Mouse (Mus musculus) layer of hippocampus, adult 8-10 months (tissue): Measurements from ENCODE around the gene Xpnpep3. TPM values are rescaled to one million over a fixed set of nuclear protein-coding genes. Genes with fewer than 3 reads are reported as not detected.
"Not testable (repeated sequence)": the region's sequence is repeated elsewhere in the genome, so short reads cannot be mapped to it uniquely, and the experiment has no call there.

Source experiments
- DNase-seq, 2 experiments: peaks; one replicate each; pipeline ENCODE4 v3.0.0; 2022; ENCODE audit warnings: low spot score in 2 of 2
- total RNA-seq, 4 experiments: library from RNA; stranded (reverse); gene quantifications; 2 replicates each; pipeline ENCODE4 v1.2.4; 2022

Xpnpep3 gene
- total RNA-seq, 4 experiments from 2014 or later = 15.5 to 19.3 (median 18.1) TPM

GRCm38 (mm10) chr15:81479446-81480213 lies 79.7 kb downstream of the Xpnpep3 start:
- no peak for DNase-seq

GRCm38 (mm10) chr15:81480284-81480683 lies 80.3 kb downstream of the Xpnpep3 start:
- DNase-seq = not testable (repeated sequence)

DNA sequence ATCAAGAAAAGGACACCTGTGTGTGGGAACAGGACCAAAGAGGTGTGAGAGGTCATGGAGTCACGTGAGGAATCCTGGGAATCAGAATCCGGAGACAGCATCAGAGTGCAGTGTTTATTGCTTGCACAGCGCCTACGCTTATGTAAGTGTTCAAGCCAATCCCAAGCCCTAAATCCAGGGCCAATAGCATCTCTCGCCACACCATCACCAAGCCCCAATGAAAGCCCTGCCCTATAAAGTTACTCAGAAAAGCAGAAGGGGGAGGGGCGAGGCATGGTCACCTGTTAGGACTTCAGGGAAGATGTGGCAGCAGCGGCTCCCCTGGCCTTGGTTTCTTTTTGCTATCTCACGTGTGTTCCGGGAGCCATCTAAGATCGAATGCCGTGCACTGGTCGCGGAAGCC lies 81.0 kb downstream of the Xpnpep3 start:
- no peak for DNase-seq

- DNase-seq = no peak
Measured at GRCm38 (mm10) chr15:81482966-81483365, 83.0 kb downstream of the Xpnpep3 start.

DNA sequence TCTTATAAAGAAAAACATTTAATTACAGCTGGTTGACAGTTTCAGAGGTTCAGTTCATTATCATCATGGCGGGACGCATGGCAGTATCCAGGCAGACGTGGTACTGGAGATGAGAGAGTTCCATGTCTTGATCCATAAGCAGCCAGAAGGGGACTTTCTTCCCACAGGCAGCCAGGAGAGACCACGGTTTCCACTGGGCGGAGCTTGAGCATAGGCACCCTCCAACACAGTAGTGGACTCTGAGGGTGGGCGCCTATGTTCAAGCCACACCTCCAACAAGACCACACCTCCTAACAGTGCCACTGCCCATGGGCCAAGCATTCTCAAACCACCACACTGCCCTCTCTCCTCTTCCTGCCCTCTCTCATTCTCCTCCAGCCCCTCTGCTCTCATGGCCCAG lies 83.8 kb downstream of the Xpnpep3 start:
- no peak for DNase-seq

DNA sequence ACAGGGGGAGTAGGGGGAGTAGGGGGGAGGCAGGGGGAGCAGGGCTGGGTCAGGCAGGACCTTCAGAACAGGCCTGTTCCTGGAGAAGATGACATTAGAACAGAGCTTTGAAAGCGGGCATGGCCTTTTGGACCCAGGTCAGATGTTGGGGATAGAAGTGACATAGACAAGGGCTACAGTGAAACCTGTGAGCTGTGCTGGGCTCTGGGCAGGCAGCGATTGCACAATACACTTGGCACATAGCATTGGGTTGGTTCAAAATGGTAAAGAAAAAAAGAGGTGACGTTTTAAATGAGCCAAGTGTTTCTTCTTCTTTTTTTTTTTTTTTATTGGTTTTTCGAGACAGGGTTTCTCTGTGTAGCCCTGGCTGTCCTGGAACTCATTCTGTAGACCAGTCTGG lies 85.5 kb downstream of the Xpnpep3 start:
- no peak for DNase-seq

DNA sequence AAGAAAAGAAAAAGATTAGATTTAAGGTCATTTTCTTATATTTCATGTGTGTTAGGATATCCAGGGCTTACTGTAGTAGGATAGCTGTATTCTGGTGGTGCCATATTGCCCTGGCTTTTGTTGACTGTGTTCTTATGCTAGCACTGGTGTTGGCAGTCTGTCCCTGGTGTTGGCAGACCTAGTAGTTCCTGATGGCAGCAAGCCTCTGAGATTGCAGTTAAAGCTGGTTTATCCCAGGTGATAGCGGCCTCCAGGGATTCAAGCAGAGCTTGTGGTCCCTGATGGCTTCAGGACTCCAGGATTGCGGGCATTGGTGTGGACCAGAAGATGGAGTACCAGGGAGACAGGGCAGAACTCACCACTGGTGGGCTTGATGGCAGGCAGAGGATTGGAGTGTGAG lies 103.5 kb downstream of the Xpnpep3 start:
- no peak for DNase-seq

GRCm38 (mm10) chr15:81503995-81504394 lies 104.1 kb downstream of the Xpnpep3 start:
- DNase-seq = no peak

Other genes with a start within 250 kb of the Xpnpep3 start
- gene Mrtfa, start 209.4 kb upstream of the Xpnpep3 start, total RNA-seq = 100 to 1,000 TPM in 1 of 4 experiments, 10 to 100 TPM in 3; 79.9 to 100 (median 95.9) TPM
- 10 to 100 TPM; 19.3 to 25.1 (median 24.3) TPM for gene Mchr1, start 164.6 kb upstream of the Xpnpep3 start, total RNA-seq
- gene Slc25a17, start 39.3 kb upstream of the Xpnpep3 start, total RNA-seq = 10 to 100 TPM; 40.9 to 46.8 (median 42.9) TPM
- gene St13, start 61 bp upstream of the Xpnpep3 start, total RNA-seq = 100 to 1,000 TPM; 158 to 183 (median 171) TPM
- not detected for gene Dnajb7, start 8.2 kb downstream of the Xpnpep3 start, total RNA-seq
- gene Rbx1, start 66.2 kb downstream of the Xpnpep3 start, total RNA-seq = 100 to 1,000 TPM; 129 to 138 (median 132) TPM
- gene Ep300, start 185.2 kb downstream of the Xpnpep3 start, total RNA-seq = 10 to 100 TPM; 64.5 to 80.0 (median 74.6) TPM